Mouse (Mus musculus) lung, adult 18-20 months (tissue): ENCODE measurements at regions not wholly inside any gene's neighbourhood (a gene's known extent, or its start where the extent isn't known, plus 50 kb on each side); places are given as distances from the start of the nearest gene placed in this dataset.

Source experiments
- DNase-seq, 2 experiments: peaks; one replicate each; pipeline ENCODE4 v3.0.0; 2022; ENCODE audit warnings: mixed read lengths in 2 of 2

- no peak for DNase-seq
Measured at GRCm38 (mm10) chr10:54269785-54270184, 193.4 kb upstream of the Man1a start.

- no peak for DNase-seq
Measured at GRCm38 (mm10) chr10:54269354-54269753, 192.9 kb upstream of the Man1a start.

- DNase-seq = no peak
Measured at GRCm38 (mm10) chr10:54266656-54267055, 190.2 kb upstream of the Man1a start.

- no peak for DNase-seq
Measured at GRCm38 (mm10) chr10:54254874-54255641, 178.6 kb upstream of the Man1a start.

- no peak for DNase-seq
Measured at GRCm38 (mm10) chr10:54244995-54245394, 168.6 kb upstream of the Man1a start.

GRCm38 (mm10) chr10:54202362-54202761 is 126.0 kb upstream of the Man1a start:
- no peak for DNase-seq

- DNase-seq = no peak
Measured at GRCm38 (mm10) chr10:54201727-54202126, 125.3 kb upstream of the Man1a start.

GRCm38 (mm10) chr10:54182670-54183069 is 106.3 kb upstream of the Man1a start:
- no peak for DNase-seq

- peak in 1 of 2 experiments; percentile 5 for DNase-seq
Measured at GRCm38 (mm10) chr10:54169320-54169719, 92.9 kb upstream of the Man1a start.

GRCm38 (mm10) chr10:54161091-54161742 is 84.8 kb upstream of the Man1a start:
- DNase-seq = no peak

- no peak for DNase-seq
Measured at GRCm38 (mm10) chr10:54153928-54154327, 77.5 kb upstream of the Man1a start.

- DNase-seq = no peak
Measured at GRCm38 (mm10) chr10:54132634-54133033, 56.2 kb upstream of the Man1a start.
